Mouse (Mus musculus): ENCODE results near the gene Ifna13. TPM values are rescaled to one million over a fixed set of nuclear protein-coding genes. Genes with fewer than 3 reads are reported as not detected.
A peak's percentile ranks its signal among the peaks of the same experiment; 100 is the strongest.

Gene Ifna13
- total RNA-seq (2012; rRNA removed) (not detected in 2 replicates), polyA plus RNA-seq (2012; ENCODE audit: insufficient read depth in 1 of 2, insufficient read length in 2 of 2, low read depth in 1 of 2, low replicate concordance in 2 of 2, missing spikeins in 1 of 2) (not detected)

GRCm38 (mm10) chr4:88644359-88644758 is at the start of gene Ifna13:
Gene Ifna13 (minus strand): TSS chr4:88644459.
- Histone ChIP-seq H3K9me3 (replicated peaks; ENCODE audit: insufficient read depth, low read length) (no peaks in the 10 kb centered on the region), H3K27me3 (ENCODE audit: control insufficient read depth in 1 of 2, insufficient read depth in 2 of 2, low read length in 2 of 2) (no peaks in the 10 kb centered on the region), H3K4me1 (ENCODE audit: control insufficient read depth in 1 of 2, insufficient read depth in 2 of 2, low read length in 2 of 2) (no peaks in the 10 kb centered on the region), H3K27ac (ENCODE audit: control insufficient read depth, low read depth, low read length) (no peak within 1 kb of the TSS), H3K36me3 (ENCODE audit: control insufficient read depth in 1 of 2, insufficient read depth in 2 of 2, low read length in 2 of 2) (no peaks in the 10 kb centered on the region), H3K9ac (ENCODE audit: control insufficient read depth, low read depth, low read length, poor library complexity, severe bottlenecking) (no peak within 1 kb of the TSS), H3K79me2 (ENCODE audit: control insufficient read depth, insufficient read depth, low read length, poor library complexity) (no peaks in the 10 kb centered on the region), H3K4me3 (ENCODE audit: control insufficient read depth in 1 of 2, insufficient read depth in 1 of 2, low read depth in 2 of 2, low read length in 2 of 2) (no peak within 1 kb of the TSS)
- TF ChIP-seq JUND (IDR thresholded peaks at IDR 0.05; ENCODE audit: low read depth, low read length) (no peak), MXI1 (IDR thresholded peaks at IDR 0.05; ENCODE audit: low read depth, low read length) (no peak), ELF1 (IDR thresholded peaks at IDR 0.05; ENCODE audit: low read depth, low read length) (no peak), ZKSCAN1 (IDR thresholded peaks at IDR 0.05; ENCODE audit: low read depth, low read length) (no peak), ZMIZ1 (IDR thresholded peaks at IDR 0.05; ENCODE audit: low read depth, low read length) (no peak), BHLHE40 (IDR thresholded peaks at IDR 0.05; ENCODE audit: borderline replicate concordance, low read depth, low read length) (no peak), ZNF384 (IDR thresholded peaks at IDR 0.05; ENCODE audit: low read depth, low read length) (peak; percentile 81), MAFK (IDR thresholded peaks at IDR 0.05; ENCODE audit: borderline replicate concordance, low read depth, low read length) (no peak)
- peak; percentile 24 for DNase-seq (ENCODE audit: low read depth, low spot score)

GRCm38 (mm10) chr4:88693392-88693791 is 49.1 kb upstream of the Ifna13 start:
- Histone ChIP-seq H3K4me3 (ENCODE audit: control insufficient read depth in 1 of 2, insufficient read depth in 1 of 2, low read depth in 2 of 2, low read length in 2 of 2) (no peak overlapping the region), H3K9ac (ENCODE audit: control insufficient read depth, low read depth, low read length, poor library complexity, severe bottlenecking) (no peak overlapping the region), H3K79me2 (ENCODE audit: control insufficient read depth, insufficient read depth, low read length, poor library complexity) (no peaks in the 10 kb centered on the region), H3K27ac (ENCODE audit: control insufficient read depth, low read depth, low read length) (no peak overlapping the region), H3K4me1 (ENCODE audit: control insufficient read depth in 1 of 2, insufficient read depth in 2 of 2, low read length in 2 of 2) (no peaks in the 10 kb centered on the region), H3K9me3 (replicated peaks; ENCODE audit: insufficient read depth, low read length) (no peaks in the 10 kb centered on the region), H3K27me3 (ENCODE audit: control insufficient read depth in 1 of 2, insufficient read depth in 2 of 2, low read length in 2 of 2) (peaks cover 0 to 4% of the 10 kb centered on the region in 2 experiments; a peak in 2 of 4 replicates), H3K36me3 (ENCODE audit: control insufficient read depth in 1 of 2, insufficient read depth in 2 of 2, low read length in 2 of 2) (no peaks in the 10 kb centered on the region)
- no peak for TF ChIP-seq CHD1 (IDR thresholded peaks at IDR 0.05; ENCODE audit: low read depth, low read length)
- no peak for TF ChIP-seq RAD21 (IDR thresholded peaks at IDR 0.05; ENCODE audit: low read depth, low read length)
- TF ChIP-seq ZKSCAN1 (IDR thresholded peaks at IDR 0.05; ENCODE audit: low read depth, low read length): no peak
- no peak for TF ChIP-seq CTCF (IDR thresholded peaks at IDR 0.05 in 2 of 3, conservative IDR thresholded peaks at IDR 0.05 in 1 of 3; ENCODE audit: control insufficient read depth in 1 of 3, insufficient read depth in 1 of 3, low read depth in 2 of 3, low read length in 3 of 3, poor library complexity in 1 of 3, severe bottlenecking in 1 of 3)
- TF ChIP-seq MAZ (IDR thresholded peaks at IDR 0.05; ENCODE audit: low read depth, low read length): no peak
- TF ChIP-seq POLR2A (IDR thresholded peaks at IDR 0.05; ENCODE audit: control insufficient read depth in 1 of 2, insufficient read depth in 1 of 2, low read depth in 1 of 2, low read length in 2 of 2, poor library complexity in 1 of 2): no peak
- TF ChIP-seq SIN3A (IDR thresholded peaks at IDR 0.05; ENCODE audit: low read length): no peak
- no peak for TF ChIP-seq RCOR1 (IDR thresholded peaks at IDR 0.05; ENCODE audit: low read depth, low read length)
- no peak for TF ChIP-seq POLR2AphosphoS2 (IDR thresholded peaks at IDR 0.05; ENCODE audit: low read length)
- no peak for TF ChIP-seq MXI1 (IDR thresholded peaks at IDR 0.05; ENCODE audit: low read depth, low read length)
- no peak for TF ChIP-seq MEF2A (IDR thresholded peaks at IDR 0.05; ENCODE audit: extremely low read depth, insufficient replicate concordance, low read depth, low read length, poor library complexity, severe bottlenecking)
- TF ChIP-seq MAX (IDR thresholded peaks at IDR 0.05; ENCODE audit: low read length): no peak
- TF ChIP-seq MAFK (IDR thresholded peaks at IDR 0.05; ENCODE audit: borderline replicate concordance, low read depth, low read length): no peak
- no peak for TF ChIP-seq ELF1 (IDR thresholded peaks at IDR 0.05; ENCODE audit: low read depth, low read length)
- TF ChIP-seq JUND (IDR thresholded peaks at IDR 0.05; ENCODE audit: low read depth, low read length): no peak
- no peak for DNase-seq (ENCODE audit: low read depth, low spot score)
